Mouse (Mus musculus): ENCODE data around the gene Sort1.
A peak's percentile ranks its signal among the peaks of the same experiment; 100 is the strongest.

DNA sequence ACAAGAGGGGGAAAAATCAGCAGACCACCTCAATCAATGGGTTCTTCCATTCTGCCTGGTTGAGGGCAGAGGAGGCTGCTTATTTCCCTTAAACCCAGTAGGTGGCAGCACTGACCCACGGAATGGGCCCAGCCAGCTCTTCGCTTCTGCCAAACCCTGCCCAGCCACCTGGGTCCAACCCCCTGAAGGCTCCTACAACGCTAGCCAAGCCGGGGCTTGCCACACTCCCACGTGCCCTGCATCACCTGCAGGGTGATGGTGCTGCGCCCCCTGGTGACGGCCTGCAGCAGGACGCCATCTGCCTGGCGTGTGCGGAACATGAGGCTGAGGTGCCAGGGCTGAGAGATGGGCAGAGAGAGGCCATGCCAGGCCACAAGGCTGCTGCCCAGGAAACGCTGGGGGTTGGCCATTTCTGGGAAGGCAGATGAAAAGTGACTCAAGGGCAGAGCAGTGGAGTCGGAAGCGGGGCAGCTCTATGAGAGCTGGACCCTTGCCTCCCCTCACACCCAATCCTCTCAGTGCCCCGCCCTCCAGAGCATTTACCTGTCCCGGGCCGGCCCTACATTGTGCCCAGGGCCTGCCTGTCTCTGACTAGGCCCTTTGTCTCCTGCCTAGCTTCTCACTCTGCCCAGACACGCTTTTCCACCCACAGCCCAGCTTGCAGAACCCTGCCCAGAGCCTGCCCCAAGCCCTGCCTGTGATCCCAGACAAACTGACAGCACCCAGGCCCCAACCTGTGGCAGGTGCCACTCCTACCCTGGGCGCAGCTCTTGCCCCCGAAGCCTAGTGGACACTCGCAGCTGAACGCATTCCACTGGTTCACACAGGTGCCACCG is 118.0 kb downstream of the Sort1 start:
- TF ChIP-seq POLR2A (IDR thresholded peaks at IDR 0.05; ENCODE audit: control insufficient read depth, extremely low read depth, insufficient read depth, low read length, poor library complexity), result 0 out of 2 replicates have a peak, but pooled peaks have one; percentile 19
- peak; percentile 98 for TF ChIP-seq CTCF (IDR thresholded peaks at IDR 0.05; ENCODE audit: borderline replicate concordance, control insufficient read depth, extremely low read depth, insufficient read depth, low read length, poor library complexity)

All from thymus, adult 2 months (tissue).